Mouse (Mus musculus): ENCODE measurements around the gene Olfr642.

Gene Olfr642

GRCm38 (mm10) chr7:104052566-104052965 is at the start of gene Olfr642:
TSS of gene Olfr642 (minus strand) at chr7:104052666.
- DNase-seq (ENCODE audit: low spot score), result no peak

- DNase-seq (ENCODE audit: low spot score), result no peak
Observed at GRCm38 (mm10) chr7:104085365-104085764, 32.9 kb upstream of the Olfr642 start, which contains the start of gene Olfr645. TSS of gene Olfr645 (minus strand) at chr7:104085465.

- no peak for DNase-seq (ENCODE audit: low spot score)
Observed at GRCm38 (mm10) chr7:104071769-104072168, 19.3 kb upstream of the Olfr642 start, which contains the start of gene Olfr644. TSS of gene Olfr644 (minus strand) at chr7:104071869.

- no peak for DNase-seq (ENCODE audit: low spot score)
Observed at GRCm38 (mm10) chr7:104061345-104061744, 8.9 kb upstream of the Olfr642 start, which contains the start of gene 4930516K23Rik. TSS of gene 4930516K23Rik (minus strand) at chr7:104061445.

DNA sequence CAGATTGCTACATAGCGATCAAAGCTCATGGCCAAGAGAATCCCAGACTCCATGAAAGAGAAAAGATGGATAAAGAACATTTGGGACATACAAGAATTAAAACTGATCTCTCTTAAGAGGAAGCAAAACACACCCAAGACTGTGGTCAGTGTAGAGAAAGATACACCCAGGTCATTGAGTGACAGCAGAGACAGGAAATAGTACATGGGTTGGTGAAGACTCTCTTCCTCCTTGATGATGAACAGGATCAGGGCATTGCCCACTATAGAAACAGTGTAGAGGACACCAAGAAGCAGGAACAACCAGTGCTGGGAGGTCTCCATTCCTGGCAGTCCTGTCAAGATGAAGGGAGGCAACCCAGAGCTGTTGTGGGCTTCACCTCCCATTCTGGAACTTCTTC is 6.7 kb upstream of the Olfr642 start:
- DNase-seq (ENCODE audit: low spot score), result no peak

GRCm38 (mm10) chr7:104050745-104051144 is 1.7 kb downstream of the Olfr642 start:
- DNase-seq (ENCODE audit: low spot score), result no peak

DNA sequence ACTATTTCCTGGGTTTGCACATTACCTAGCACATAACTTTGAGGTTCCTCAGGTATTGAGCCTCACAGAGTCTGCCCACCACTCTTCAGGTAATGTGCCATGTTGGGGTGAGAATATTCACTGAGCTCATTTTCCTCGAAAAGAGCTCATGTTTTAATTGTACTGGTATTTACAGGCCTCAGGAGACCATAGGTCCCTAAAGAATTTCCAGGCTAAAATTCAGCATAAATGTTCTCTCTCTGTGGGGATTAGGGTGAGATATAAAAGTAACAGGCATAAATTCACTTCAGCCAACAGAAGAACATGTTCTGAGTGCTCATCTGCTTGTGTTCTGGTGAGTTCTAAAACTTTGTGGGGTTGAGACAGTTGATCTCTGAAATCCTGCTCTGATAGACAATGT is 17.3 kb downstream of the Olfr642 start, which contains the start of gene Olfr641:
Gene Olfr641 (plus strand): TSS at position 301 of the 400 bp plus-strand sequence.
- no peak for DNase-seq (ENCODE audit: low spot score)

- no peak for DNase-seq (ENCODE audit: low spot score)
Observed at GRCm38 (mm10) chr7:104026978-104027377, 25.5 kb downstream of the Olfr642 start.

- no peak for DNase-seq (ENCODE audit: low spot score)
Observed at GRCm38 (mm10) chr7:104025473-104025872, 27.0 kb downstream of the Olfr642 start, which contains the start of gene Olfr640. TSS of gene Olfr640 (minus strand) at chr7:104025573.

- no peak for DNase-seq (ENCODE audit: low spot score)
Observed at GRCm38 (mm10) chr7:104021651-104022050, 30.8 kb downstream of the Olfr642 start.

DNA sequence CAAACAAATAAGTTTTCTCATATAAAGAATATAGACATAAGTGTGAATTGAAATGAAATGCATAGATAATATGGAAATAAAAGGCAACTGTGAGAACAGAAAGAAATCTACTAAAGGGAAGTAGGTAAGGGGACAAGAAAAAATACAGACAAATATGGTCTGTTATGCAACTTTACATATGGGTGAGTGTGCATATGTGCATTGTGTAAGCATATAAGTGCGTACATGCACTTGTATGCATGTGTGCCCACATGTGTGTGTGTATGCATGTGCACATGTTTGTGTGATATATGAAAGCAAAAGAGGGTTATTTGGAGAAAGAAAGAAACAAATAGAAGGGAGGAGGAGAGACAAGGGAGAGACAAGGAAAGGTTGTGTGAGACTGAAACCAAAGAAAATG is 33.5 kb downstream of the Olfr642 start:
- no peak for DNase-seq (ENCODE audit: low spot score)

DNA sequence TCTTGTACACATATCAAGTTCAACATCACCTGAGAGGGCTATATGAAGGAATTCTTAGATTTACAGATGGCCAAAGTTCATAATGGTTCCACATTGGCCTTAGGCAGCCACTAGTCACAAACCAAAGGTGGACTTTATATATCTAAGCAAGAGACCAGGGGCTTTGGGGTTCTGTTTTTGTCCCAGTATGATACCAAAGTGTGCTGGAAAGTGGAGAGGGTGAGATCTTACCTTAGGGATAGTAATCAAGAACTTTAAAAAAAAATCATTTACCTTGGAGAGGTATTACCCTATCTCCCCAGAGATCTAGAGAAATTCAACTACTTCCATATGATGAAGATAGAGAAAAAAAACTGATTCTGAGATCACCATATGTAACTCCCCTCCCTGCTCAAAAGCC is 35.3 kb downstream of the Olfr642 start, which contains the start of gene Olfr639:
Gene Olfr639 (minus strand): TSS at position 101 of the 400 bp plus-strand sequence.
- DNase-seq (ENCODE audit: low spot score), result no peak

DNA sequence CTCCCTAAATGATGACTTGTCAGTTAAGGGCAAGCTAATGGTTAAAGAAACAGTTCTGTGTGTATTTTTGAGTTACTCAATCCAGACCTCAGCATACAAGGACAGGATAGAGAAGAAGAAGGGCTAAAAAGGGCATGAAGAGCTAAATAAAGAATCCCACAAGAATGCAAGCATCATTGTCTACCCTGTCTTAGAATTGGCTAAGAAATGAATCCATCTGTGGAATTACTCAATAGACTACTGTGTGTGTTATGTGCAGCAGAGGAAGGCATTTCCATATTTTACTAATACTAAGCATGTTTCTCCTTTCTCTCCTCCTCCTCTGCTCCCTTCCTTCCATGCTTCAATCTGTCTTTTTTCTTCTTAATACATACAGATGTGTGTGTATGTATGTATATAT is 53.3 kb downstream of the Olfr642 start:
- DNase-seq (ENCODE audit: low spot score), result no peak

GRCm38 (mm10) chr7:103998446-103998845 is 54.0 kb downstream of the Olfr642 start, which contains the start of gene Olfr638:
TSS of gene Olfr638 (plus strand) at chr7:103998746.
- DNase-seq (ENCODE audit: low spot score), result no peak
